Mouse (Mus musculus): ENCODE results near the gene Cytip. TPM values are rescaled to one million over a fixed set of nuclear protein-coding genes. Genes with fewer than 3 reads are reported as not detected.

The Cytip gene
- polyA plus RNA-seq, 1 experiment from 2014 or later, result 0.44 TPM

GRCm38 (mm10) chr2:58158107-58158506, 37.2 kb downstream of the Cytip start:
- no peak overlapping the region for H3K4me3 ChIP-seq (ENCODE audit: low read depth, low read length)
- no peak overlapping the region for H3K9ac ChIP-seq (ENCODE audit: low read depth, low read length)
- no peak overlapping the region for H3K27ac ChIP-seq (ENCODE audit: low read length)
- no peaks in the 10 kb centered on the region for H3K4me1 ChIP-seq (ENCODE audit: control insufficient read depth, insufficient read depth, low read length)
- H3K9me3 ChIP-seq (replicated peaks; ENCODE audit: control insufficient read depth, low read length, poor library complexity, severe bottlenecking), result no peaks in the 10 kb centered on the region
- H3K27me3 ChIP-seq (ENCODE audit: control insufficient read depth, insufficient read depth, low read depth, low read length), result no peaks in the 10 kb centered on the region
- WGBS, result 89% methylated on average over 2 of the region's 2 CpGs
- H3K4me2 ChIP-seq (ENCODE audit: low read length), result no peak overlapping the region
- no peak for ATAC-seq
- no peaks in the 10 kb centered on the region for H3K36me3 ChIP-seq (ENCODE audit: control insufficient read depth, insufficient read depth, low read length)

DNA sequence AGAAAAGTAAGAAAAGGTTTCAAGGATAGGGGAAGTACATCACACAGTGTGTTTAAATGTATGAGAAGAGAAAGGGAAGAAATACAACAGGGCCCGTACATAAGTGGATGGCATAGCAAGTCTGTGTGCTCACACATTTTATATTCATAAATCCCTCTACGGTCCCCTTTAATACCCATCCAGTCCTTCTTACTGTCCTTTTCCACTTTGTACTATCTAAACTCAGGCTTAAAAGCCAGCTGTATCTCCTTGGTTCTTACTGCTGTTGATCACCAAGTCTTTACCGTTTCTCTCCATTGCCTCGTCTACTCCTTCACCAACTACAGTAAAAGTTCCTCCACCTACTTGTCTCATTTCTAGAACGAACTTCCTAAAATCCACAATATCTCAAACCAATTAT, 37.9 kb downstream of the Cytip start:
- WGBS, result 93% methylated on average over 5 of the region's 5 CpGs
- no peak for ATAC-seq

GRCm38 (mm10) chr2:58156495-58157392, 38.6 kb downstream of the Cytip start:
- WGBS, result 84% methylated on average over 5 of the region's 5 CpGs

More for the DNA sequence above, 37.9 kb downstream of the Cytip start:
- Histone ChIP-seq H3K4me3 (ENCODE audit: low read depth, low read length) (no peak overlapping the region), H3K27ac (ENCODE audit: low read length) (no peak overlapping the region), H3K36me3 (ENCODE audit: control insufficient read depth, insufficient read depth, low read length) (no peaks in the 10 kb centered on the region), H3K27me3 (ENCODE audit: control insufficient read depth, insufficient read depth, low read depth, low read length) (no peaks in the 10 kb centered on the region), H3K9ac (ENCODE audit: low read depth, low read length) (no peak overlapping the region), H3K4me1 (ENCODE audit: control insufficient read depth, insufficient read depth, low read length) (no peaks in the 10 kb centered on the region), H3K9me3 (replicated peaks; ENCODE audit: control insufficient read depth, low read length, poor library complexity, severe bottlenecking) (no peaks in the 10 kb centered on the region), H3K4me2 (ENCODE audit: low read length) (no peak overlapping the region)

GRCm38 (mm10) chr2:58156108-58156415, 39.3 kb downstream of the Cytip start:
- no peaks in the 10 kb centered on the region for H3K9me3 ChIP-seq (replicated peaks; ENCODE audit: control insufficient read depth, low read length, poor library complexity, severe bottlenecking)
- H3K4me3 ChIP-seq (ENCODE audit: low read depth, low read length), result no peak overlapping the region
- no peaks in the 10 kb centered on the region for H3K4me1 ChIP-seq (ENCODE audit: control insufficient read depth, insufficient read depth, low read length)
- no peak for ATAC-seq
- H3K36me3 ChIP-seq (ENCODE audit: control insufficient read depth, insufficient read depth, low read length), result no peaks in the 10 kb centered on the region
- no peak overlapping the region for H3K27ac ChIP-seq (ENCODE audit: low read length)
- no peaks in the 10 kb centered on the region for H3K27me3 ChIP-seq (ENCODE audit: control insufficient read depth, insufficient read depth, low read depth, low read length)
- H3K9ac ChIP-seq (ENCODE audit: low read depth, low read length), result no peak overlapping the region
- 91% methylated on average over 5 of the region's 5 CpGs for WGBS
- no peak overlapping the region for H3K4me2 ChIP-seq (ENCODE audit: low read length)

More at GRCm38 (mm10) chr2:58156495-58157392, 38.6 kb downstream of the Cytip start:
- Histone ChIP-seq H3K4me2 (ENCODE audit: low read length) (no peak overlapping the region), H3K36me3 (ENCODE audit: control insufficient read depth, insufficient read depth, low read length) (no peaks in the 10 kb centered on the region), H3K9me3 (replicated peaks; ENCODE audit: control insufficient read depth, low read length, poor library complexity, severe bottlenecking) (no peaks in the 10 kb centered on the region), H3K4me3 (ENCODE audit: low read depth, low read length) (no peak overlapping the region), H3K9ac (ENCODE audit: low read depth, low read length) (no peak overlapping the region), H3K4me1 (ENCODE audit: control insufficient read depth, insufficient read depth, low read length) (no peaks in the 10 kb centered on the region), H3K27ac (ENCODE audit: low read length) (no peak overlapping the region), H3K27me3 (ENCODE audit: control insufficient read depth, insufficient read depth, low read depth, low read length) (no peaks in the 10 kb centered on the region)
- ATAC-seq, result no peak

GRCm38 (mm10) chr2:58155271-58156107, 39.8 kb downstream of the Cytip start:
- H3K4me3 ChIP-seq (ENCODE audit: low read depth, low read length), result no peak overlapping the region
- H3K9ac ChIP-seq (ENCODE audit: low read depth, low read length), result no peak overlapping the region
- no peak overlapping the region for H3K4me2 ChIP-seq (ENCODE audit: low read length)
- ATAC-seq, result no peak
- H3K27me3 ChIP-seq (ENCODE audit: control insufficient read depth, insufficient read depth, low read depth, low read length), result no peaks in the 10 kb centered on the region
- WGBS, result 71% methylated on average over 7 of the region's 7 CpGs
- H3K27ac ChIP-seq (ENCODE audit: low read length), result no peak overlapping the region
- no peaks in the 10 kb centered on the region for H3K36me3 ChIP-seq (ENCODE audit: control insufficient read depth, insufficient read depth, low read length)
- no peaks in the 10 kb centered on the region for H3K9me3 ChIP-seq (replicated peaks; ENCODE audit: control insufficient read depth, low read length, poor library complexity, severe bottlenecking)
- H3K4me1 ChIP-seq (ENCODE audit: control insufficient read depth, insufficient read depth, low read length), result no peaks in the 10 kb centered on the region

GRCm38 (mm10) chr2:58154555-58154954, 40.8 kb downstream of the Cytip start:
- H3K9me3 ChIP-seq (replicated peaks; ENCODE audit: control insufficient read depth, low read length, poor library complexity, severe bottlenecking), result no peaks in the 10 kb centered on the region
- no peak for ATAC-seq
- no peaks in the 10 kb centered on the region for H3K36me3 ChIP-seq (ENCODE audit: control insufficient read depth, insufficient read depth, low read length)
- H3K27me3 ChIP-seq (ENCODE audit: control insufficient read depth, insufficient read depth, low read depth, low read length), result no peaks in the 10 kb centered on the region
- no peak overlapping the region for H3K4me3 ChIP-seq (ENCODE audit: low read depth, low read length)
- H3K4me2 ChIP-seq (ENCODE audit: low read length), result no peak overlapping the region
- H3K4me1 ChIP-seq (ENCODE audit: control insufficient read depth, insufficient read depth, low read length), result no peaks in the 10 kb centered on the region
- no peak overlapping the region for H3K9ac ChIP-seq (ENCODE audit: low read depth, low read length)
- WGBS, result 88% methylated on average over 1 of the region's 1 CpGs
- H3K27ac ChIP-seq (ENCODE audit: low read length), result no peak overlapping the region

GRCm38 (mm10) chr2:58153742-58154141, 41.6 kb downstream of the Cytip start:
- Histone ChIP-seq H3K4me2 (ENCODE audit: low read length) (no peak overlapping the region), H3K9ac (ENCODE audit: low read depth, low read length) (no peak overlapping the region), H3K27ac (ENCODE audit: low read length) (no peak overlapping the region), H3K4me1 (ENCODE audit: control insufficient read depth, insufficient read depth, low read length) (no peaks in the 10 kb centered on the region), H3K36me3 (ENCODE audit: control insufficient read depth, insufficient read depth, low read length) (no peaks in the 10 kb centered on the region), H3K27me3 (ENCODE audit: control insufficient read depth, insufficient read depth, low read depth, low read length) (no peaks in the 10 kb centered on the region), H3K4me3 (ENCODE audit: low read depth, low read length) (no peak overlapping the region), H3K9me3 (replicated peaks; ENCODE audit: control insufficient read depth, low read length, poor library complexity, severe bottlenecking) (no peaks in the 10 kb centered on the region)
- 88% methylated on average over 7 of the region's 7 CpGs for WGBS
- ATAC-seq, result no peak

GRCm38 (mm10) chr2:58149983-58150405, 45.3 kb downstream of the Cytip start:
- no peak overlapping the region for H3K9ac ChIP-seq (ENCODE audit: low read depth, low read length)
- no peaks in the 10 kb centered on the region for H3K9me3 ChIP-seq (replicated peaks; ENCODE audit: control insufficient read depth, low read length, poor library complexity, severe bottlenecking)
- H3K27me3 ChIP-seq (ENCODE audit: control insufficient read depth, insufficient read depth, low read depth, low read length), result no peaks in the 10 kb centered on the region
- H3K4me2 ChIP-seq (ENCODE audit: low read length), result no peak overlapping the region
- WGBS, result 89% methylated on average over 7 of the region's 7 CpGs
- no peak overlapping the region for H3K27ac ChIP-seq (ENCODE audit: low read length)
- no peaks in the 10 kb centered on the region for H3K4me1 ChIP-seq (ENCODE audit: control insufficient read depth, insufficient read depth, low read length)
- no peak for ATAC-seq
- H3K36me3 ChIP-seq (ENCODE audit: control insufficient read depth, insufficient read depth, low read length), result no peaks in the 10 kb centered on the region
- no peak overlapping the region for H3K4me3 ChIP-seq (ENCODE audit: low read depth, low read length)

- Histone ChIP-seq H3K4me1 (ENCODE audit: control insufficient read depth, insufficient read depth, low read length) (no peaks in the 10 kb centered on the region), H3K4me3 (ENCODE audit: low read depth, low read length) (no peak overlapping the region), H3K9ac (ENCODE audit: low read depth, low read length) (no peak overlapping the region), H3K9me3 (replicated peaks; ENCODE audit: control insufficient read depth, low read length, poor library complexity, severe bottlenecking) (no peaks in the 10 kb centered on the region), H3K27me3 (ENCODE audit: control insufficient read depth, insufficient read depth, low read depth, low read length) (no peaks in the 10 kb centered on the region), H3K36me3 (ENCODE audit: control insufficient read depth, insufficient read depth, low read length) (no peaks in the 10 kb centered on the region), H3K4me2 (ENCODE audit: low read length) (no peak overlapping the region), H3K27ac (ENCODE audit: low read length) (no peak overlapping the region)
- no peak for ATAC-seq
- 91% methylated on average over 5 of the region's 5 CpGs for WGBS
These were observed 48.8 kb downstream of the Cytip start for GRCm38 (mm10) chr2:58146572-58146971.

Data from midbrain, embryonic 16.5 days (tissue).